Mouse (Mus musculus) liver, embryonic 14.5 days (tissue): Measurements from ENCODE around the gene Slc38a11. TPM values are rescaled to one million over a fixed set of nuclear protein-coding genes. Genes with fewer than 3 reads are reported as not detected.

Source experiments
- ATAC-seq: fragments of 200-750 bp; cut with Nextera tagmentation; 2 replicates; pipeline ENCODE4 v1.8.0; 2017; ENCODE audit warnings: moderate number of reproducible peaks, mild to moderate bottlenecking, moderate library complexity; ENCODE audit not compliant: insufficient read depth
- DNase-seq, 3 experiments: peaks; one replicate each; pipeline ENCODE4 v3.0.0-alpha.2; 2012 to 2013; ENCODE audit warnings: low read depth in 3 of 3, low spot score in 3 of 3
- H3K27ac ChIP-seq: fragments of 300-500 bp; sonication (generic); 2 replicates; pipeline ENCODE4 v1.5.1; 2014; ENCODE audit warnings: moderate library complexity, mild to moderate bottlenecking, control low read depth, inconsistent platforms
- H3K27me3 ChIP-seq: fragments of 300-500 bp; sonication (generic); 2 replicates; pipeline ENCODE4 v1.6.1; 2014; ENCODE audit warnings: mild to moderate bottlenecking, low read length, moderate library complexity; ENCODE audit not compliant: control insufficient read depth, insufficient read depth
- H3K36me3 ChIP-seq: fragments of 300-500 bp; sonication (generic); replicated peaks from 2 replicates; pipeline ENCODE4 v1.6.1; 2014; ENCODE audit warnings: low read depth; ENCODE audit not compliant: control insufficient read depth, insufficient read depth
- H3K4me1 ChIP-seq, 2 experiments: fragments of 200-500 bp in 1 of 2; fragments of 300-500 bp in 1 of 2; sonication (generic) in 1 of 2; replicated peaks; 2 replicates each; pipeline ENCODE4 v1.6.1; 2012 to 2014; ENCODE audit warnings: antibody characterized with exemption in 1 of 2, inconsistent platforms in 1 of 2, low read length in 1 of 2; ENCODE audit not compliant: control insufficient read depth in 2 of 2, insufficient read depth in 2 of 2
- H3K4me2 ChIP-seq: fragments of 300-500 bp; sonication (generic); 2 replicates; pipeline ENCODE4 v1.6.1; 2014; ENCODE audit warnings: low read depth, mild to moderate bottlenecking, control low read depth, moderate library complexity
- H3K4me3 ChIP-seq, 2 experiments: fragments of 200-500 bp in 1 of 2; fragments of 300-500 bp in 1 of 2; sonication (generic) in 1 of 2; 2 replicates each; pipeline ENCODE4 v1.5.1; 2012 to 2014; ENCODE audit warnings: low read depth in 2 of 2, low read length in 2 of 2, mild to moderate bottlenecking in 2 of 2, control low read depth in 1 of 2, inconsistent platforms in 1 of 2, moderate library complexity in 1 of 2; ENCODE audit not compliant: insufficient read depth in 1 of 2
- H3K9ac ChIP-seq: fragments of 300-500 bp; sonication (generic); replicated peaks from 2 replicates; pipeline ENCODE4 v1.6.1; 2014; ENCODE audit warnings: mild to moderate bottlenecking, control low read depth, moderate library complexity
- H3K9me3 ChIP-seq: fragments of 300-500 bp; sonication (generic); 2 replicates; pipeline ENCODE4 v1.6.1; 2016; ENCODE audit warnings: low read length, mixed read lengths; ENCODE audit not compliant: control insufficient read depth
- CTCF ChIP-seq: IDR thresholded peaks from 2 replicates; pipeline ENCODE4 v1.5.1; 2016; ENCODE audit warnings: antibody characterized with exemption, low read depth, control low read depth
- EP300 ChIP-seq: IDR thresholded peaks from 2 replicates; pipeline ENCODE4 v1.6.1; 2016; ENCODE audit warnings: antibody characterized with exemption, low read depth
- WGBS: fragments of 180-500 bp; shearing (Covaris S2); extraction: QIAGEN DNeasy Blood & Tissue Kit; methylation state at CpG from one replicate; pipeline ENCODE4 v1.1.7; 2014; ENCODE audit not compliant: insufficient replicate concordance; 5-methylcytosine and 5-hydroxymethylcytosine counted together
- polyA plus RNA-seq, 2 experiments: library from polyadenylated mRNA; depleted of rRNA in 1 of 2; stranded (reverse) in 1 of 2; unstranded in 1 of 2; fragments of >200 nt; fragmentation: Nextera tagmentation in 1 of 2; extraction: Ambion mirVana in 1 of 2; gene quantifications; 2 replicates each; pipeline versions ENCODE4 v1.2.1 to v1.2.3; 2012 to 2014

Slc38a11 gene
- polyA plus RNA-seq, 2 experiments, result not detected

DNA sequence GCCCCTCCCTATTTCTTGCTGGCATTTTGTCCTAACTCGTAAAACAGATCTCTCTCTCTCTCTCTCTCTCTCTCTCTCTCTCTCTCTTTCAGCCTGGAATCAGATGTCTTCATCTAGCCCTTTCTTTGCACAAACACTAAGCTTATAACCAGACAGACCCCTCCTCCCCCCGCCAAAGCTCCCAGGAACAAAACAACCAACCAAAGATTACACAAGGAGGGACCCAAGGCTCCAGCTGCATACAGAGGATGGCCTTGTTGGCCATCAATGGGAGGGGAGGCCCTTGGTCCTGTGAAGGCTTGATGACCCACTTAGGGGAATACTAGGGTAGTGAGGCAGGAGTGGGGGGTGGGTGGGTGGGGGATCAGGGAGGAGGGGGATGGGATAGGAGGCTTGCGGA is 52.6 kb downstream of the Slc38a11 start:
- Histone ChIP-seq H3K4me1 (no peaks in the 10 kb centered on the region), H3K4me2 (no peak overlapping the region), H3K27ac (no peak overlapping the region), H3K4me3 (no peak overlapping the region), H3K36me3 (no peaks in the 10 kb centered on the region), H3K9ac (no peak overlapping the region), H3K9me3 (no peaks in the 10 kb centered on the region), H3K27me3 (no peaks in the 10 kb centered on the region)
- TF ChIP-seq EP300, result no peak
- no peak for TF ChIP-seq CTCF
- WGBS, result 56% methylated on average over 3 of the region's 3 CpGs
- DNase-seq, result no peak
- ATAC-seq, result no peak

DNA sequence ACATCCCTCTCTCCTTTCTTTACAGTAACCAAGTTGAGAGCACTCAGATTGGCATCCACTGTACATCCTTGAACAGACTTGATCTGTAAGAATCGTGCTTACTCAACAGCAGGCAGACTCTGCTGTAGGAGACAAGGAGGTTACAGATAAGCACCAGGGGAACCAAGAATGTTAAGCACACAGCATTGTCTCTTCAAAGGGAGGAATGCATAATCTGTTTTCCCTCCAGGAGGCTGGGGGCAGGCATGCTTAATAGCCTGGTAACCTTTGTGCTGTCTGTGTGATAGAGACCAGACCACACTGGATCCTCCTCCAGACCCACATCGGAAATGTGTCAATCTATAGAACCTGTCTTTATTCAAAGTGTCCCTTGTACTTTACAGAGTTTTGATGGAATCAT is 67.3 kb downstream of the Slc38a11 start:
- 31% methylated on average over 2 of the region's 2 CpGs for WGBS
- H3K4me3 ChIP-seq, result no peak overlapping the region
- H3K27me3 ChIP-seq, result no peaks in the 10 kb centered on the region
- H3K9ac ChIP-seq, result no peak overlapping the region
- H3K27ac ChIP-seq, result no peak overlapping the region
- no peaks in the 10 kb centered on the region for H3K9me3 ChIP-seq
- no peaks in the 10 kb centered on the region for H3K4me1 ChIP-seq
- no peak overlapping the region for H3K4me2 ChIP-seq
- no peaks in the 10 kb centered on the region for H3K36me3 ChIP-seq
- DNase-seq (no peak), ATAC-seq (no peak)
- TF ChIP-seq EP300, result no peak
- no peak for TF ChIP-seq CTCF

DNA sequence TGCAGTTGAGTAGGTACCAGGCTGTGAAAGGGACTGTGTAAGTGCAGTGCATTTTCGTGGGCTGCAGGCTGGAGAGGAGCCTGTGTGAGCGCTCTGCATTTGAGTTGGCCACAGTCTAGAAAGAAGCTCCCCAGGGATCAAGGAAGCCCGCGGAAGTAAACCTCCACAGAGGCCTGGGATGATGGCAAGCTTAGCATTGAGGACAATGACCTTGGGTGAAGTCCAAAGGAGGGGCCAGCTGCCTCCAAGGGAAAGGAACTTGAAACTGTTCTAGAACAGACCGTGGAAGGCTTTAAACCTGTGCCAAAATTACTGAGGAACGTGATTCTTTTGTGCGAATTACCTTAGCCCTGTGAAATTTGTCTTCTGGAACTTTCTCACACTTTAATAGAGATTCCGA is 69.7 kb downstream of the Slc38a11 start:
- Histone ChIP-seq H3K4me3 (no peak overlapping the region), H3K4me1 (no peaks in the 10 kb centered on the region), H3K9me3 (no peaks in the 10 kb centered on the region), H3K27me3 (no peaks in the 10 kb centered on the region), H3K4me2 (no peak overlapping the region), H3K36me3 (no peaks in the 10 kb centered on the region), H3K27ac (no peak overlapping the region), H3K9ac (no peak overlapping the region)
- ATAC-seq (no peak), DNase-seq (no peak)
- TF ChIP-seq EP300 (no peak), CTCF (no peak)
- WGBS, result 57% methylated on average over 8 of the region's 8 CpGs

DNA sequence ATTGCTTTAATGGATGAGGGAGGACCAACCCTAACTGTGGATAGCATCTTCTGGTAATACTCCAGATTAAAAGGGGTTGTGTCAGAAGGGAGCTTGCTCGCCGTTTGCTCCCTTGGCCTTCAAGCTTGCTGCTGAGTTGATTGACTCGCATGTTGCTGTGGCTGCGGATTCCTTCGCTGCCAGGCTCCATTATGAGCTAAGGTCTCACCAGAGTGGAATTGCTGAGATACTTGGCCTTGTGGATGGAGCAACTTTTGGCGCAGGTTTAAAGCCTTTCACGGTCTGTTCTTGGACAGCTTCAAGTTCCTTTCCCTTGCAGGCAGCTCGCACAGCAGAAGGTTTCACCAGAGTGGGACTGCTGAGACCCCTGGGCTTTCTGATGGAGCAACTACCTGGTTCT is 70.4 kb downstream of the Slc38a11 start:
- H3K9me3 ChIP-seq, result no peaks in the 10 kb centered on the region
- TF ChIP-seq EP300, result no peak
- TF ChIP-seq CTCF, result no peak
- H3K27me3 ChIP-seq, result no peaks in the 10 kb centered on the region
- H3K4me2 ChIP-seq, result no peak overlapping the region
- ATAC-seq (no peak), DNase-seq (no peak)
- H3K27ac ChIP-seq, result no peak overlapping the region
- H3K4me1 ChIP-seq, result no peaks in the 10 kb centered on the region
- no peak overlapping the region for H3K9ac ChIP-seq
- H3K4me3 ChIP-seq, result no peak overlapping the region
- 66% methylated on average over 8 of the region's 8 CpGs for WGBS
- H3K36me3 ChIP-seq, result no peaks in the 10 kb centered on the region

DNA sequence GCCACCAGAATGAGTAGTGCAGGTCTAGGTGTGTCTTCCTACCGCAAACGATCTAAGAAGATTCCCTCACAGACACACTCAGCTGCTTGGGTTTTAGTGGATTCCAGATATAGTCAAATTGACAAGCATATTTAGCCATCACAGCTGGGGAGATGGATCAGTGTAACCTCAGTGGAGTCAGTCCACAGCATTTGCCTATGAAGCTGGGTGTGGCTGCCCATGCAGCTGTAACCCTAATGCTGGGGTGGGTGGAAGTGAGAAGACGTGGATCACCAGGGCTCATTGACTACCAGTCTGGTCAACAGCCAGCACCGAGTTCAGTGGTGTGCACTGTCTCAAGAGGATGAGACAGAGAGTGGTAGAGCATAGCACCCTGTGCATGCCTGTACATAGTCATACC is 74.1 kb downstream of the Slc38a11 start:
- no peaks in the 10 kb centered on the region for H3K27me3 ChIP-seq
- H3K27ac ChIP-seq, result no peak overlapping the region
- H3K36me3 ChIP-seq, result no peaks in the 10 kb centered on the region
- no peak overlapping the region for H3K9ac ChIP-seq
- H3K4me1 ChIP-seq, result no peaks in the 10 kb centered on the region
- TF ChIP-seq CTCF (no peak), EP300 (no peak)
- 57% methylated on average over 4 of the region's 4 CpGs for WGBS
- ATAC-seq (no peak), DNase-seq (no peak)
- H3K4me2 ChIP-seq, result no peak overlapping the region
- no peaks in the 10 kb centered on the region for H3K9me3 ChIP-seq
- H3K4me3 ChIP-seq, result no peak overlapping the region
